Mouse (Mus musculus) testis, adult 2 months (tissue): ENCODE data around the gene Armc3.

Experiments
- CTCF ChIP-seq: fragments of 200-500 bp; IDR thresholded peaks from 2 replicates; pipeline ENCODE4 v1.5.1; 2012; ENCODE audit warnings: low read depth, mild to moderate bottlenecking, inconsistent platforms, low read length, moderate library complexity; ENCODE audit not compliant: control insufficient read depth, insufficient read depth, insufficient replicate concordance
- POLR2A ChIP-seq: fragments of 200-500 bp; IDR thresholded peaks from 2 replicates; pipeline ENCODE4 v1.6.1; 2012; ENCODE audit warnings: low read depth, mild to moderate bottlenecking, inconsistent platforms, low read length, moderate library complexity; ENCODE audit not compliant: control insufficient read depth

DNA sequence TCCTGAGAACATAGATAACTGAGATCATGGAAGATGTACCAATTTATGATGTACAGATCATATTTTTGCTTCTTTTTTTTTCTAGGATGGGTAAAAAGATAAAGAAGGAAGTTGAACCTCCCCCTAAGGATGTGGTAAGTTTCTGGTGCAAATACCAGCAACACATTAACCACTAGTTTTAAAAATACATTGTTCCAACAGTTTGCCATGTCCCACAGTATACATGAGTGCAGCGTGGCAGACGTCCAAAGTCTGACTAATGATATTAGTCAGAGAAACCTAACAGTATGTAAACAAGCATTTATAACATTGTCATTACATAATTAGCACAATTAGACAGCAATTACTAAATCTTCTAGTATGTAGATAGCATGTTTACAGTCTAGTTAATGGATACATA lies 2.6 kb downstream of the Armc3 start:
- TF ChIP-seq POLR2A: no peak
- TF ChIP-seq CTCF: no peak
